ENCODE assay signal across 15 mouse cellular contexts in genomic region chr1:38288716-38289115, GRCm38 (mm10).
DNase-seq lines count a peak whose midpoint lies in the region.
"Had no signal": no experiment of that assay in that cellular context is flagged by ENCODE, and none has a peak within 500 bp of the region (broad histone marks: within the 10 kb centered on the region; RNA-seq: fewer than 3 reads in every experiment).

No protein-coding gene starts in this region.

- H3K27me3 ChIP-seq in hindbrain, embryonic 10.5 days (ENCODE audit: insufficient read depth, poor library complexity, severe bottlenecking), result no peaks in the 10 kb centered on the region
- H3K27me3 ChIP-seq: forebrain, embryonic 13.5 days had no signal

- peaks cover 5% of the 10 kb centered on the region for H3K4me1 ChIP-seq in hindbrain, embryonic 10.5 days (replicated peaks)

- no peak overlapping the region for H3K4me3 ChIP-seq in hindbrain, embryonic 10.5 days
- H3K4me3 ChIP-seq: forebrain, embryonic 13.5 days; gastrocnemius, adult 2 months had no signal

- 95% methylated on average over 1 of the region's 1 CpGs for WGBS in hindbrain, embryonic 10.5 days

- no peak overlapping the region for H3K27ac ChIP-seq in hindbrain, embryonic 10.5 days
- H3K27ac ChIP-seq: forebrain, embryonic 13.5 days; gastrocnemius, adult 2 months; hindbrain, postnatal 0 days had no signal

- H3K36me3 ChIP-seq in hindbrain, embryonic 10.5 days, result no peaks in the 10 kb centered on the region

- intact Hi-C loops in left cerebral cortex, postnatal 36 days (cut with DNase I), result loop anchor here (1.0 kb wide), 1 partner anchor 141 kb away; no protein-coding TSS in a partner anchor

- no peaks in the 10 kb centered on the region for H3K9me3 ChIP-seq in hindbrain, embryonic 10.5 days
- H3K9me3 ChIP-seq: forebrain, embryonic 13.5 days had no signal

- peak; percentile 24 for DNase-seq in layer of hippocampus, adult 11-12 months (ENCODE audit: low spot score)
- no peak for DNase-seq in layer of hippocampus, postnatal 25 days (ENCODE audit: extremely low spot score in 1 of 2, low spot score in 1 of 2)
- peak; percentile 61 to 82 for DNase-seq in frontal cortex, postnatal 36 days (ENCODE audit: low spot score in 2 of 2)
- DNase-seq in left cerebral cortex, postnatal 36 days (ENCODE audit: low spot score in 2 of 2), result peak; percentile 64 to 76
- peak; percentile 15 for DNase-seq in right cerebral cortex, postnatal 4 days
- no peak for DNase-seq in thymus, postnatal 4 days
- DNase-seq in hindbrain, embryonic 10.5 days (ENCODE audit: low spot score), result no peak
- DNase-seq: cerebellum, adult 9-10 months; gastrocnemius, adult 2 months; heart, postnatal 4 days; kidney, adult 8-10 months; kidney, postnatal 25 days; lung, adult 18-20 months had no signal

Comparison
In these comparisons a context has a peak if more than half of its experiments do, and no peak if none do; other contexts are left out.
1. DNase-seq: peak in layer of hippocampus, adult 11-12 months (single experiment), frontal cortex, postnatal 36 days (2 of 2), left cerebral cortex, postnatal 36 days (2 of 2) and right cerebral cortex, postnatal 4 days (single experiment); none in layer of hippocampus, postnatal 25 days (0 of 2), thymus, postnatal 4 days (single experiment) and hindbrain, embryonic 10.5 days (single experiment).